Mouse (Mus musculus): Measurements from ENCODE around the gene Fbxo41.

DNA sequence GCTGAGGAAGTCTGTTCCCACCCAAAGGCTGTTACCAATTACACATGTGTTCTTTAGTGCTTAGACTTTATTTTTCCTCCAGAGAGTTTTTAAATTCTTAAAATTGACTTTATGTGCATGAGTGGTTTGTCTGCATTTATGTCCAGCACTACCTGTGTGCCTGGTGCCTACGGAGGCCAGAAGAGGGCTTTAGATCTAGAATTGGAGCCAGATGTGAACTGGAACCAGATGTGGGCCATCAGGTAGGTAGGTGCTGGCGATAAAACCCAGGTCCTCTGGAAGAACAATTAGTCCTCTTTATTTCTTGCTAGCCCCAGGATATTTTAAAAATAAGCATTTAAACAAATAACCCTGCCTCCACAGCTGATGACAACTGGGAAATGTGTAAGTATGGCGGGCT is 11.2 kb downstream of the Fbxo41 start:
- TF ChIP-seq CTCF (IDR thresholded peaks at IDR 0.05; ENCODE audit: low read depth) (no peak), EP300 (IDR thresholded peaks at IDR 0.05; ENCODE audit: low read depth) (no peak)
